Mouse (Mus musculus) layer of hippocampus, postnatal 10 days (tissue): ENCODE measurements around the gene Cabp2. TPM values are rescaled to one million over a fixed set of nuclear protein-coding genes. Genes with fewer than 3 reads are reported as not detected.
"Not testable (repeated sequence)": the region's sequence is repeated elsewhere in the genome, so short reads cannot be mapped to it uniquely, and the experiment has no call there.

Experiments used
- DNase-seq, 2 experiments: peaks; one replicate each; pipeline ENCODE4 v3.0.0; 2021; ENCODE audit warnings: low spot score in 2 of 2
- total RNA-seq, 2 experiments: library from RNA; stranded (reverse); gene quantifications; 2 replicates each; pipeline ENCODE4 v1.2.3; 2021

Cabp2 gene
- total RNA-seq, 2 experiments from 2014 or later: not detected

- DNase-seq: peak; percentile 68 to 77
Measured at GRCm38 (mm10) chr19:4100718-4101261, 19.4 kb downstream of the Cabp2 start.

DNA sequence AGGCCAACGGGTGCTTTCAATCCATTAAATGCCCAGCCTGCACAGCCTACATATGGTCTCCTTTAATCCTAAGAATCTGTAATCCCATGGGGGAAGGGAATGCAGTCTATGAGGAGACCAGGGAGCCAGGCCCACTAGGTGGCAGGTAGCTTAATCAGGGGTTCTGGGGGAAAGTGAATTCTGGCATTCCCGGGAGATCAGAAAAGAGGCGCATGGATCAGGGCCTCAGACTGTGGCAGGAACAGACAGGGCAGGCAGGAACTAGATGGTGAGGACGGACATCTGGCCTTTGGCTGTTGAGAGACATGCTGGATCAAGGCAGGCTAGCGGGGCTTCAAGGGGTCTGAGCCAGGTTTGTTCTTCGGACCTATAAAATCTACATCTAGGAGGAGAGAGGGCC lies 20.1 kb downstream of the Cabp2 start:
- DNase-seq: no peak

DNA sequence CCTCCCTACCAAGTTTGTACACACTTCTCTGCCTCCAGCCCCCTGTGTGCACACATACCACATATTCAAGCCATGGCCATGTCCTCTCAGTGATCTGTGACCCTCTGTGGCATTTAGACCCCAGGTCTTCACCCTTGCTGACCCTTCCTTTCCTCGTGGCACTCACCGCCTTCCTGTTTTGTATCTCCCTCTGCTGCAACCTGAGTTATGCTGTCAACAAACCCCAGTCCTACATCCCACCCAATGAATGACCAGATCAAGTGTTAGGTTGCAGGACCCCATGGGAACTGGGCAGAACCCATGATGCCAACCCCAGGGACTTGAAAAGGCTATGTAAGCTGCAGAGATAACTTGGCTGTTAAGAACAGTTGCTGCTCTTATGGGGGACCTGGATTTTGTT lies 20.7 kb downstream of the Cabp2 start:
- no peak for DNase-seq

DNA sequence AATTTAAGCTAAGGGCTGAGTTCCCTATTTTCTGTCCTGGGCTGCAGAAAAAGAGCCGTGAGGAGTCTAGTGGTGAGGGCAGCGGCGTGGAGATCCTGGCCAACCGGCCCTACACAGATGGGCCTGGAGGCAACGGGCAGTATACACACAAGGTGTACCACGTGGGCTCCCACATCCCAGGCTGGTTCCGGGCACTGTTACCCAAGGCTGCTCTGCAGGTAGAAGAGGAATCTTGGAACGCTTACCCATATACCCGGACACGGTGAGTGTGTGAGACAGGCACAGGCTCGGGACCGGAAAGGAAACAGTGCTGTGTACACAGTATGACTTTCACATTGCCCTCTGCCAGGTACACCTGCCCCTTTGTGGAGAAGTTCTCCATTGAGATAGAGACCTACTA lies 21.2 kb downstream of the Cabp2 start:
- DNase-seq: no peak

DNA sequence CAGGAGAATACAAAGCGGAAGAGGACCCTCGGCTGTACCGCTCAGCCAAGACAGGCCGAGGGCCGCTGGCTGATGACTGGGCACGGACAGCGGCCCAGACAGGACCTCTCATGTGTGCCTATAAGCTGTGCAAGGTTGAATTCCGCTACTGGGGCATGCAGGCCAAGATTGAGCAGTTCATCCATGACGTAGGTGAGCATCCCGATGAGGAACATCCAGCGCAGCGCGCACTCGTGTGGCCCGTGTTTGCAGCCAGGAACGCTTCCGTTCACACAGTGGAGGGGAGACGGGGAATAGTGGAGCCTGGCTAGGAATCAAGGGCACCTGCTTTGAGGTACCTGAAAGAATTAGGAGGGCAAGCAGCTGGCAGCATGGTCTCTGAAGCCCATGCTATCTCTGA lies 21.9 kb downstream of the Cabp2 start:
- DNase-seq: no peak

DNA sequence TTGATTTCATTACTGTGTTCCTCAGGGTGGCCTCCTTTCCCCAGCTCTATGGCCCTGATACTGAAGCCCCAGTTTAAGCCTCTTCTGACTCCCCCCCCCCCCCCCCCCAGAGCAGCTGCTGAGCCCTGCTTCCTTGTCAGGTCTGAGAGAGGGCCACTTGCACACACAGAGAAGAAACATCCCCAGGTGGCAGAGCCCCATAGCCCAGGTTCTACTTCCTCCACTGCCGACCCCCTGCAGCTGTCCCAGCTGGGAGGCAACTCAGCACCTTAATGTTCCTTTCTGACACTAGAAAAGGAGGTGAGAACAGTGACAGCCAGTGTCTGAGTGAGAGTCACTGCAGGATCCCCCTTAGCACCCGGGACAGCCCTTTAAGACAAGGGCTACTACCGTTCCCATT lies 22.4 kb downstream of the Cabp2 start:
- no peak for DNase-seq

GRCm38 (mm10) chr19:4104675-4105194 lies 23.4 kb downstream of the Cabp2 start:
- DNase-seq: no peak

DNA sequence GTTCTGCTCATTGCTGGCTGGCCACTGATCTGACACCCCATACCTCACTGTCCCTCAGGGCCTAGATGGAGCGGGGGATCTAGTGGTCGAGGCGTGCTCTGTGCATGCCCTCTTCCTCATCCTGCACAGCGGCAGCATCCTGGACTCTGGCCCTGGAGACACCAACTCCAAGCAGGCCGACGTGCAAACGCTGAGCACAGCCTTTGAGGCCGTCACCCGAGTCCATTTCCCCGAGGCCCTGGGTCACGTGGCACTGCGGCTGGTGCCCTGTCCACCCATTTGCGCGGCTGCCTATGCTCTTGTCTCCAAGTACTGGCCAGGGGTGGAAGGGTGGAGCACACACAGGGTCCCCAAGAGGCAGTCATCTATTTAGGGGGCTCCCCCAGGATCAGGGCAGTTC lies 25.3 kb downstream of the Cabp2 start:
- DNase-seq: no peak

GRCm38 (mm10) chr19:4108535-4108934 lies 27.2 kb downstream of the Cabp2 start:
- DNase-seq: no peak

DNA sequence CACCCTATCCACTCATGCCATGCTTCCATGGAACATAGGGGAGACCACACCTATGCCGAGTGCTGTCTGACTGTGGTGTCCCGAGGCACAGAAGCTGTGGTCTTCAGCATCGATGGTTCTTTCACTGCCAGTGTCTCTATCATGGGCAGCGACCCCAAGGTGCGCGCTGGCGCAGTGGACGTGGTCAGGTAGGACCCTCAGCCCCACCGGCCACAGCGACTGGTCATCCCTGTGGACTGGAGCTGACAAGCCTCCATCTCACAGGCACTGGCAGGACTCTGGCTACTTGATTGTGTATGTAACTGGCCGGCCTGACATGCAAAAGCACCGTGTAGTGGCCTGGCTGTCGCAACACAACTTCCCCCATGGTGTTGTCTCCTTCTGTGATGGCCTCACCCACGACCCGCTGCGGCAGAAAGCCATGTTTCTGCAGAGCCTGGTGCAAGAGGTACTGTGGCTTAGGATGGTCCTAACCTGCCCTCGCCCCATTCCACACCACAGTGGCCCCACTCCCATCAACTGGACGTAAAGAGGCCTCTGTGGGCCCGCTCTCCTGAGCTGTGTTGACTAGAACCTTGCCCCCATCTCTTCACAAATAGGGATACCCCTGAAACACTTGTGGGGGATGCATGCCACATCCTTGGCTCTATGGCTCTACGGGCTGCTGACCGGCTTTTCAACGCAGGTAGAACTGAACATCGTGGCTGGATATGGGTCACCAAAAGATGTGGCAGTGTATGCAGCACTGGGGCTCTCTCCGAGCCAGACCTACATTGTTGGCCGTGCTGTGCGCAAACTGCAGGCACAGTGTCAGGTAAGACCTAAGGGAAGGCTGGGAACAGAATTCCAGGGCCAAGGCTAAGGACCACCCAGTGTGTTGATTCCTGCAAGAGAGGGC lies 30.9 kb downstream of the Cabp2 start:
- no peak for DNase-seq

GRCm38 (mm10) chr19:4113186-4113805 lies 31.9 kb downstream of the Cabp2 start:
- DNase-seq: peak; percentile 69 to 75

- DNase-seq: no peak
Measured at GRCm38 (mm10) chr19:4113806-4114230, 32.4 kb downstream of the Cabp2 start.

DNA sequence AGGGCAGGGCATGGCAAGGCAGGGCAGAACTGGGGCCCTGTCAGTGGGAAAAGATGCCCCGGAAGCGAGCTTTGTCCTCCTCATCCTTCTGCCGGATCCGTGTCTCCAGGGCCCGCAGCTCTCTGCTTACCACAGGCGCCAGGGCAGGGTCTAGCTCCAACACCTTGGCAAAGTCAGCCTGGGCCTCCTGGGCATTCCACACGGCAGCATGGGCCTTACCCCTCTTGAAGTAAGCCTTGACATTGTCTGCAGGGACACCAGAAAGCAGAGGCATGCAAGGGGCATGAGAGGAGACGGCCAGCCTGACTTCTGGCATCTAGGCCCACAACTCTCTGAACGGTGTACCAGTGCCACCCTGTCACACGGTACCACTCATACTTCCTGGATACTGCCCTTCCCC lies 33.2 kb downstream of the Cabp2 start:
- no peak for DNase-seq

DNA sequence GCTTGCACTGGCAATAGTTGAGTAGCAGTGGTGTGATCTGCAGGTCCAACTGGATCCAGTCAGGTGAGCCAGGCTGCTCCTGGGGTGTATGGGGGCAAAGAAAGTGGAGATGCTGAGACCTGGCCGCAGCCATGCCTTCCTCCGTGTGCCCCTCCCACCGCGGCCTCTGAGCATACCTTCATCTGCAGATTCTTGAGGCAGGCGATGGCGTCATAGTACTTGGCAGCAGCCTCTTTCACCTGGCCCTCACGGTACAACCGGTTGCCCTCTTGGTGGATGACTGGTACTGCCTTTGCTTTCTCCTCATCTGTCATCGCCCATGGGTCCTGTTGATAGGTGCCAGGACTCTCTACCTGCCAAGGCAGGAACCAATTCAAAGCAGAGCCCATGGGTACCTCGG lies 33.8 kb downstream of the Cabp2 start:
- no peak for DNase-seq

DNA sequence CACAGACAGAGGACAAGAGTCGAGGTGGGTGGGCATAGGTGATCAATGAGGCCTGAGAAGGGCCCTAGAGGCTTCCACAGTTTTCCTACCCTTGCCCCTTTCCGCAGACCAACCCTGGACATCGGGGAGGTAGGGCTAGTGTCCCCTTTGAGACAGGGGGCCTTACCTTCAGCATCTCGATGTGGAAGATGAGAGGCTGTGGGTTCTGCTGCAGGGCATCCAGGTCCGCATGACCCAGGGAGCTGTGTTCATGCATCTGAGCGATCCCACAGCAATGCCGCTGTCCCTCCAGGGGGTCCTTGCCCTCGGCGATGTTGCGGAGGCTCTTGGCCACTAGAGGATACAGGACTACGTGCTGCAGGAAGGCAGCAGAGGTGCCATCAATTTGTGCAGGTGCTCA lies 34.4 kb downstream of the Cabp2 start:
- DNase-seq: no peak

DNA sequence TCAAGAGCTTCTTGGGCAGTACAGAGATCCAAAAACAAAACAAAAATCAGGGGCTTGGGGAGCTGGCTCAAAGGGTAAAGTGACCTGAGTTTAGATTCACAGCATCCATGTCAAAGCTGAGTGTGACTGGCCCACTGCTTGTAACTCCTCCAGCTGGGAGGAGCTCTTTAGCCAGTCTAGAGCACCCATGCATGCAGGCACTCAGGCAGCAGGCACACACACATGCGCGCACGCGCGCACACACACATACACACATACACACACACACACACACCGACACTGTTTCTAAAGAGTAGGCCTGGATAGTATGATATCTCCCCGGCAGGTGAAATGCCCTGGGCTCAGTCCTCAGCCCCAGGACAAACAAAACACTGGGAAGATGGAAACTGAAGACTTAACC lies 35.6 kb downstream of the Cabp2 start:
- DNase-seq: no peak

GRCm38 (mm10) chr19:4118350-4118749 lies 37.0 kb downstream of the Cabp2 start:
- DNase-seq: no peak

GRCm38 (mm10) chr19:4119716-4120487 lies 38.5 kb downstream of the Cabp2 start:
- DNase-seq: no peak

- no peak for DNase-seq
Measured at GRCm38 (mm10) chr19:4120496-4120895, 39.1 kb downstream of the Cabp2 start.

DNA sequence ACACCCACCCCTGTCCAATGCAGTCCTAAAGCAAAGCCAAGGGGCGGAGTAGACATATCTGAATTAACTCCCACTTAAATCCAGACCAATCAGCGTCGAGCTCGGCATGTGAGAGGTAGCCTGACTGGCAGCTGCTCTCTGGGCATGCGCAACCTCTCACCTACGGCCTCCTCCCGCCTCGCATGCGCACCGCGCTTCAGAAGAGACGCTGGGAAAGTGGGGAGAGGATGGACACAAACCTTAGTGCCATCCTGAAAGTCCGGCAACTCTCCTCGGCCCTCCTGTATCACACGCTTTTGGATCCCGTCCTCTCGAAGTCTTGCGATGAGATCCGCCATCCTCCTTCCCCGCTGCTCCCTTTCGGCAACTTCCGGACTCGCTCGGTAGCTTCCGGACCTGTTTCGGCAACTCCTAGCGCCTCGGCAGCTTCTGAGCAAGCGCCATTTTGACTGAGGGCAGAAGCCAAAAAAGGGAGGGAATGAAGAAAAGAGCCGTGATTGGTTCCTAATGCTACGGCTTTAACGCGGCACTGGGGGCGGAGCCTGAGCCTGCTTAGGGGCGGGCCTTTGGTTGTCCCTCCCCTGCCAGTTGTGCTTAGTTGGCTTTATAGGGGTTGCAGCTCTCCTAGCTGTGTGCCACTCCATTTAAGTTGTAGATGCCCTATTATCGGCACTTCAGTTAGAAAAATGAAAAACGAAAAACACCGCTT lies 39.9 kb downstream of the Cabp2 start:
- peak; percentile 99 for DNase-seq

DNA sequence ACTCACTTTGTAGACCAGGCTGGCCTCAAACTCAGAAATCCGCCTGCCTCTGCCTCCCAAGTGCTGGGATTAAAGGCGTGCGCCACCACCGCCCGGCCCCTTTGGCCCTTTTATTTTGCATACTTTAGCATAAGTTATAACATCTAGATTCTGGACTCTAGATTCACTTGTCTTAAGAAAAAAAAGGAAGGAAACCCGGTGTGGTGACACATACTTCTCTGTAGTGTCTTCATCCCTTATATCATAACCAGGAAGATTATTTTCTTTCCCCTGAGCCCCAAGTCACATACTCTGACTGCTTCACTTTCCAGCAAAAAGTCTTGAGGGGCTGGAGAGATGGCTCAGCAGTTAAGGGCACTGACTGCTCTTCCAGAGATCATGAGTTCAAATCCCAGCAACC lies 40.5 kb downstream of the Cabp2 start:
- DNase-seq: not testable (repeated sequence)
